Mouse (Mus musculus) lung, embryonic 14.5 days (tissue): ENCODE results near the gene Slc30a3. TPM values are rescaled to one million over a fixed set of nuclear protein-coding genes. Genes with fewer than 3 reads are reported as not detected.

Experiments used
- ATAC-seq: fragments of 200-750 bp; cut with Nextera tagmentation; 2 replicates; pipeline ENCODE4 v1.8.0; 2017; ENCODE audit warnings: mild to moderate bottlenecking, moderate TSS enrichment, moderate library complexity; ENCODE audit not compliant: insufficient read depth
- DNase-seq: peaks from one replicate; pipeline ENCODE4 v3.0.0-alpha.2; 2015
- H3K27ac ChIP-seq: fragments of 300-500 bp; sonication (generic); 2 replicates; pipeline ENCODE4 v1.5.1; 2014; ENCODE audit warnings: low read depth, mild to moderate bottlenecking, moderate library complexity
- H3K27me3 ChIP-seq: fragments of 300-500 bp; sonication (generic); 2 replicates; pipeline ENCODE4 v1.6.1; 2014; ENCODE audit warnings: low read length, control low read depth; ENCODE audit not compliant: insufficient read depth
- H3K36me3 ChIP-seq: fragments of 300-500 bp; sonication (generic); 2 replicates; pipeline ENCODE4 v1.6.1; 2014; ENCODE audit warnings: control low read depth; ENCODE audit not compliant: insufficient read depth
- H3K4me1 ChIP-seq: fragments of 300-500 bp; sonication (generic); 2 replicates; pipeline ENCODE4 v1.6.1; 2014; ENCODE audit warnings: antibody characterized with exemption, control low read depth; ENCODE audit not compliant: insufficient read depth
- H3K4me2 ChIP-seq: fragments of 300-500 bp; sonication (generic); 2 replicates; pipeline ENCODE4 v1.6.1; 2014; ENCODE audit warnings: mild to moderate bottlenecking
- H3K4me3 ChIP-seq: fragments of 300-500 bp; sonication (generic); 2 replicates; pipeline ENCODE4 v1.5.1; 2014; ENCODE audit warnings: low read depth, low read length
- H3K9ac ChIP-seq: fragments of 300-500 bp; sonication (generic); 2 replicates; pipeline ENCODE4 v1.6.1; 2014
- H3K9me3 ChIP-seq: fragments of 300-500 bp; sonication (generic); 2 replicates; pipeline ENCODE4 v1.6.1; 2016; ENCODE audit warnings: low read depth, low read length, control low read depth
- CTCF ChIP-seq: IDR thresholded peaks from 2 replicates; pipeline ENCODE4 v1.5.1; 2016; ENCODE audit warnings: antibody characterized with exemption, low read depth
- WGBS: fragments of 180-500 bp; shearing (Covaris S2); extraction: QIAGEN DNeasy Blood & Tissue Kit; methylation state at CpG from one replicate; pipeline ENCODE4 v1.1.7; 2014; 5-methylcytosine and 5-hydroxymethylcytosine counted together
- polyA plus RNA-seq: library from polyadenylated mRNA; unstranded; fragments of >200 nt; fragmentation: Nextera tagmentation; extraction: Ambion mirVana; gene quantifications from 2 replicates; pipeline ENCODE4 v1.2.1, GENCODE M21; 2014

Gene Slc30a3
- polyA plus RNA-seq, 1 experiment from 2014 or later, result not detected

DNA sequence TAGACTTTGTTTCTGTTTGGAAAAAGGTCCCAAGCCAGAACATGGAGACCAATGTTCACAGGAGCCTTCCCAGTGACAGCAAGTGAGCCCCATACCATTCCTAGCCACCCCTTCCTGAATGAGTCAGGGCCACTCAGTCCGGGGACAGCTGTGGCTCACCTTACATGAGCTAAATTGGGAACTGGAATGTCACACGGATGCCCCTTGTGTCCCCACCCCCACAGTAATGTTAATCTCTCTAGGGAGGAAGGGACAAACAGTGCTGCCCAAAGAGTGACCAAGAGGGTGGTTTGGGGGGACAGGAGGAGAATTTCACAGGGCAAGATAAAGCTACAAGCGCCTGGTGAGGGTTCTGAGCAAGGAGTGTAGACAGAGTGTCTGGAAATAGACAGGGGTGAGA lies 8.3 kb upstream of the Slc30a3 start, which contains the start of gene Trim54:
Trim54 (plus strand) TSS at position 359 of the 400 bp plus-strand sequence.
- Histone ChIP-seq H3K9ac (no peak within 1 kb of the TSS), H3K4me2 (no peak within 1 kb of the TSS), H3K27me3 (no peaks in the 10 kb centered on the region), H3K4me1 (no peaks in the 10 kb centered on the region), H3K4me3 (no peak within 1 kb of the TSS), H3K36me3 (no peaks in the 10 kb centered on the region), H3K27ac (no peak within 1 kb of the TSS), H3K9me3 (no peaks in the 10 kb centered on the region)
- 32% methylated on average over 3 of the region's 3 CpGs for WGBS
- DNase-seq (no peak), ATAC-seq (no peak)
- TF ChIP-seq CTCF, result no peak

DNA sequence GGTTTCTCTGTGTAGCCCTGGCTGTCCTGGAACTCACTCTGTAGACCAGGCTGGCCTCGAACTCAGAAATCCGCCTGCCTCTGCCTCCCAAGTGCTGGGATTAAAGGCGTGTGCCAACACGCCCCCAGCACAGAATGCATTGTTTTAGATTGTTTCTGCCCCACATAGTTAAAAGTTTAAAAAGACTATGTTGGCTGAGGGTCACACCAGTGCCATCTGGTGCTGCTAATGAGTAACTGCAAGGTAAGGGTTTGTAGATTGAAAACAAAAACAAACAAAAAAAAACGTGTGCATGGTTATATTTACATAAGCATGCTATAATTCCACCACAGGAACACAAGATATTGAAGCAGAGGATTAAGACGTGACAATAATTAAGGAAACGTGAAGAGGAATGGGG lies 2.7 kb upstream of the Slc30a3 start:
- 30% methylated on average over 7 of the region's 7 CpGs for WGBS
- no peaks in the 10 kb centered on the region for H3K27me3 ChIP-seq
- ATAC-seq (no peak), DNase-seq (peak; percentile 42)
- TF ChIP-seq CTCF, result peak; percentile 50
- H3K4me3 ChIP-seq, result no peak overlapping the region
- no peak overlapping the region for H3K9ac ChIP-seq
- no peak overlapping the region for H3K27ac ChIP-seq
- H3K4me1 ChIP-seq, result no peaks in the 10 kb centered on the region
- no peaks in the 10 kb centered on the region for H3K36me3 ChIP-seq
- H3K9me3 ChIP-seq, result no peaks in the 10 kb centered on the region
- no peak overlapping the region for H3K4me2 ChIP-seq

GRCm38 (mm10) chr5:31105814-31106335 lies 2.2 kb downstream of the Slc30a3 start, which contains the start of gene Dnajc5g:
Dnajc5g (plus strand) TSS chr5:31106285.
- no peak for TF ChIP-seq CTCF
- ATAC-seq, result no peak
- WGBS, result 76% methylated on average over 9 of the region's 9 CpGs
- no peaks in the 10 kb centered on the region for H3K36me3 ChIP-seq
- H3K27ac ChIP-seq, result no peak within 1 kb of the TSS
- no peaks in the 10 kb centered on the region for H3K27me3 ChIP-seq
- H3K9me3 ChIP-seq, result no peaks in the 10 kb centered on the region
- no peaks in the 10 kb centered on the region for H3K4me1 ChIP-seq
- H3K9ac ChIP-seq, result no peak within 1 kb of the TSS
- no peak within 1 kb of the TSS for H3K4me2 ChIP-seq
- no peak within 1 kb of the TSS for H3K4me3 ChIP-seq
- DNase-seq, result no peak

GRCm38 (mm10) chr5:31095711-31096480 lies 12.1 kb downstream of the Slc30a3 start:
- no peak for DNase-seq
- TF ChIP-seq CTCF, result no peak
- H3K4me3 ChIP-seq, result peak overlapping the region; percentile 31; the same call in 1 of the 2 replicates

DNA sequence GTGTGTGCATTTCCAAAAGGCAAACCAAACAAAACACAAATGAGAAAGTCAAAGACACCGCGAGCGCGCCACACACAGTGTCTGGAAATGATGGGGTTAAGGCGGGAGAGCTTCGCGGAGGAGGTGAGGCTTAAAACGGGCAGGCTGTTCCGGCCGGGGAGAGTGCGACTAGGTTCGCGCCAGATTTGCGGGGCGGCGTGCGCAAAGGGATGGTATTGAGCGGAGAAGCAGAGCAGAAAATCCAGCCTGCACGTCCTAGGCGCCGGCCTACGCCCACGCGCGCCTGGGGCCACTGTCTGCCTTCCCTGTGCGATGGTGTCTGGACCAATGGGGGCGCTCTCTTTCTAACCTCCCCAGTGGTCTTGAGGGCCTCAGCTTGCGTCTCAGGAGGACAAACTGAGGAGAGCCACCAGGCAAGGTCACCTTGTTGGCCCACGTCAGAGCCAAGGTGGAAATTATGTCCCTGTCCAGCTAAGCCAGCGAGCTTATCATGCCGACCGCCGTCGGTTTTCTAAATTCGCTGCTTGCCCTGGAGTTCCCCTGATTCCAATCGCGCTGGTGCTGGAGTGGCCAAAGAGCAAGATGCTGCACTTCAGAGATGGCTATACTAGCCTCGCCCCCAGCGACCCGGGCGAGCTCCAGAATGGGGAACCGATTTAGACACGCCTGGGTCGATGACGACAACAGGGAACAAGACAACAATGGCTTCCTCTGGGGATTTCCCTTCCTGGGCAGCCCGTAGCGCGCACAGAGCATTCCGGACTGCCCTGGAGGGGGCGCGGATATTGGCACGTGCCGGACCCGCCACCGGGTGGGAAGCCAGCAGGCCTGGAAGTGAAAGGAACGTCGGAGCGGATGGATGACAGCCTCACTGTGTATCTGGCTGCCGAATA lies 13.0 kb downstream of the Slc30a3 start:
- TF ChIP-seq CTCF, result peak; percentile 41
- ATAC-seq, result peak; percentile 71; the same call in 1 of the 2 replicates
- under 1% methylated on average over 59 of the region's 59 CpGs for WGBS
- H3K4me1 ChIP-seq, result peaks cover 4% of the 10 kb centered on the region; the same call in 1 of the 2 replicates
- peak overlapping the region; percentile 31 for H3K4me3 ChIP-seq
- no peaks in the 10 kb centered on the region for H3K36me3 ChIP-seq
- peaks cover 77% of the 10 kb centered on the region for H3K27me3 ChIP-seq
- peak overlapping the region; percentile 68 for H3K4me2 ChIP-seq
- no peak overlapping the region for H3K9ac ChIP-seq
- H3K9me3 ChIP-seq, result no peaks in the 10 kb centered on the region
- peak; percentile 74 for DNase-seq
- no peak overlapping the region for H3K27ac ChIP-seq

More at GRCm38 (mm10) chr5:31095711-31096480, 12.1 kb downstream of the Slc30a3 start:
- no peak for ATAC-seq
- peak overlapping the region; percentile 68 for H3K4me2 ChIP-seq
- no peaks in the 10 kb centered on the region for H3K36me3 ChIP-seq
- H3K27ac ChIP-seq, result no peak overlapping the region
- H3K4me1 ChIP-seq, result peaks cover 4% of the 10 kb centered on the region; the same call in 1 of the 2 replicates
- H3K27me3 ChIP-seq, result peaks cover 68% of the 10 kb centered on the region
- WGBS, result 26% methylated on average over 11 of the region's 11 CpGs
- H3K9me3 ChIP-seq, result no peaks in the 10 kb centered on the region
- H3K9ac ChIP-seq, result no peak overlapping the region

DNA sequence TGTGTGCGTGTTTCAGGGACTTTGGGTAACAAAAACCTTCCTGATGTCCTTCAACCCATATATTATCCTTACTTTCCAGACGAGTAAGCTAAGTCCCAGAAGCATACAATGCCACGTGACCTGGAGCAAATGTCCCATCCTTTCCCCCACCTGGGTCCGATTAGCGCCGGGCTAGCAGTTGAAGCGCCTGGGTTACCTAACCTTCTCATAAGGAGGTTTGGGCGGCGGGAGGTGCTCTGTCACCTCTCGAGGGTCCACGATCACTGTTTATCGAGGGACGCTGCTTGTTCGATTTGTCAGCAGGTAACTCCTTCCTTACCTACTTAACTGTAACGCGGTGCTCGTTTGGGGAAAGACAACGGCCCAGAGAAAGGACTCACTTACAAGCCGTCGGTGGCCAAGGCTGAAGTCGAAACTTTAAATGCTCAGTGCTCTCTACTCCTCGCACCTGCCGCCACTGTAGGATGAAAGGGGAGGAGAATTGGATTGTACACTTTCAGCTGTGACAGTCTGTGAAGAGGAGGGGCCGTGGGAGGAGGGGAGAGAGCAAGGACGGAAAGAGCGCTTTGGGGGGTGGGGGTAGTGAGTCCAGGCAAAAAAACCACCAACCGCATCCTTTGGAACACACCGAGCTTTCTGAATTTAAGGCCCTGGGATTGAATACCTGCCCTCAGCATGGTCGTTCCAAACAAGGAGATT lies 13.8 kb downstream of the Slc30a3 start:
- 3% methylated on average over 29 of the region's 29 CpGs for WGBS
- no peak for ATAC-seq
- H3K27me3 ChIP-seq, result peaks cover 85% of the 10 kb centered on the region
- H3K9me3 ChIP-seq, result no peaks in the 10 kb centered on the region
- no peak for DNase-seq
- peaks cover 4% of the 10 kb centered on the region; the same call in 1 of the 2 replicates for H3K4me1 ChIP-seq
- peak overlapping the region; percentile 68 for H3K4me2 ChIP-seq
- H3K9ac ChIP-seq, result no peak overlapping the region
- peak overlapping the region; percentile 31 for H3K4me3 ChIP-seq
- no peaks in the 10 kb centered on the region for H3K36me3 ChIP-seq
- H3K27ac ChIP-seq, result no peak overlapping the region
- no peak for TF ChIP-seq CTCF
